Mouse (Mus musculus): ENCODE measurements around the gene Clhc1.
A peak's percentile ranks its signal among the peaks of the same experiment; 100 is the strongest.

The Clhc1 gene

DNA sequence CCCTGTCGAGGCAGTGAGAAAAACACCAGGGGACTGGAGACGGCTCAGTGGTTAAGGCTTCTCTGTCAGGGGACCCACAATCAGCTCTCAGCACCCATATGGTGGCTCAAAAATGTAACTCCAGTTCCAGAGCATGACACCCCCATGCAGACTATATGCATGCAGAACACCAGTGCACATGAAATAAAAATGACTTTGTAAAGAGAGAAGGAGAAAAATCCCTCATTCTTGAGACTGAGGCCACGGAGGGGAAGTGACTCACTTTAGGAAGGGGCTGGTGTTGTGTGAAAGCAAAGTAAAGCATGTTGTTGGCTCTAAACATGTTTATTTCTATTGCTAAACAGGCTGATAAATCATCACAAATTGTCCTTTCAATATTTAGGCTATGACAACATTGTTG lies 13.2 kb downstream of the Clhc1 start:
- DNase-seq (ENCODE audit: low read depth, low spot score): no peak

DNA sequence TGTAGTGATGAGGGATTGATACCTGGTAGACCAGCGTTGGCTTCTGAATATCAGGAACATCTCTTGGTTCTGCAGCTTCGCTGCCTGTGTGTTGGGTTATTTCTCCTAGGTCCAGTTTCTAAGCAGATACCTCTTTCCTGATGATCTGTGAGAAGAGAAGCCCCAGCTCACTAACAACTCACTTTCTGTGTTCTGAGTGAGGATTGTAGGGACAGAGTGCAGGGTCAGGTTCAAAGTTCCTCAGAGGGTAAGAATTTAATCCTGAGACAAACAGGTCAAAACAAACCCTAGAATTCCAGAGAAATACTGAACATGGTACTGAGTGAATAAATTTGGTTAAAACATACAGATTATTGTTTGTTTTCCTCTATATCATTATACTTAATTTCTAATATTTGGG lies 15.7 kb downstream of the Clhc1 start:
- DNase-seq (ENCODE audit: low read depth, low spot score): no peak

DNA sequence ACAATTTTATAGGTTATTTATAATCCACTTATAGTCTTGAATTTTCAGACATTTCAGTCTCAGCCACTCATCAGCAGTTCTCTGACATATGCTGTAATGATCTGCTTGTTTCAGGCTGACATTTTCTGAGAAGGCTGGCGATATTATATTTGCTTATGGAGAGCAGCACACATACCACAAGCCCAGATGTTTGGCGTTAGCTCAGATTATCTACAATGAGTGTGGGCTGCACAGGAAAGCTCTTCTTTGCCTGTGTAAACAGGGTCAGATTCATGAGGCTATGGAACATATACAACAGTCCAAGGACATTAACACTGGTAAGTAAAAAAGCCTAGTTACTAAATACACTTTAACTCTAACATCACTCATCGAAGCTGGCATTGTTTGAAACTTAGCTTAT lies 23.8 kb downstream of the Clhc1 start:
- DNase-seq (ENCODE audit: low read depth, low spot score): no peak

- DNase-seq (ENCODE audit: low read depth, low spot score): no peak
Observed at GRCm38 (mm10) chr11:29572656-29573055, 24.9 kb downstream of the Clhc1 start.

- no peak for DNase-seq (ENCODE audit: low read depth, low spot score)
Observed at GRCm38 (mm10) chr11:29579610-29580009, 31.9 kb downstream of the Clhc1 start.

DNA sequence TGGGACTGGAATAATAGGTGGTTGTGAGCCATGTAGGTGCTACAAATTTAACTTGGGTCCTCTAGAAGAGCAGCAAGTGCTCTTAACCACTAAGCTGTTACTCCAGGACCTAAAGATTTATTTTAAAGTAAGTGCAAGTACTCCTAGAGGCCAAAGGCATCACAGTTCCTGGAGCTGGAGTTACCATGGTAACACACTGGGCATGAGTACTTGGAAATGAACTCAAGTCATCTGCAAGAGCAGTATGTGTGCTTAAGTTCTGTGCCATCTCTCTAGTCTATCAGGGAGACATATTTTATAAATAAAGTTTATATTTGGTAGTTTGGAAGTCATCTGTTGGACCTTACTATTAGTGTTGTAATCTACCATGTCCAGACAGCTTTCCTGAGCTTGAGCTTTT lies 47.5 kb downstream of the Clhc1 start:
- DNase-seq (ENCODE audit: low read depth, low spot score): peak; percentile 34

GRCm38 (mm10) chr11:29597159-29597558 lies 49.4 kb downstream of the Clhc1 start:
- DNase-seq (ENCODE audit: low read depth, low spot score): no peak

DNA sequence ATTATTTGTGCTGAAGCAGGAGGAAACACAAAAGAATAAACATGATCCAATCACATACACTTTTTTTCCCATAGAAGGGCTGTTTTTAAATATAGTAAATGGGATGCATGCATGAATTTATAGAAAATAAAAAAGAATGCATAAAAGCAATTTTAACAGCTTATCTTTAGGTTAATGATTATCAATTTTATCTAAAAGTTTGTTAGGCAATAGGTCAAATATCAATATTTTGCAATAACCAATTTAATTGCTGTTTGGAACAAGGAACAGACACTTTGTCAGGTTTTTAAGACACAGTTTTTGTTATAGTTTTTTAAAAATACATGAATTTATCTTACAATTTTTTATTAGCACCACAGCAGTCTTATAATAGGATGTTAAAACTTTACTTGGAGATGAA lies 51.2 kb downstream of the Clhc1 start:
- DNase-seq (ENCODE audit: low read depth, low spot score): no peak

- no peak for DNase-seq (ENCODE audit: low read depth, low spot score)
Observed at GRCm38 (mm10) chr11:29603581-29603980, 55.8 kb downstream of the Clhc1 start.

GRCm38 (mm10) chr11:29607465-29607990 lies 59.8 kb downstream of the Clhc1 start:
- no peak for DNase-seq (ENCODE audit: low read depth, low spot score)

DNA sequence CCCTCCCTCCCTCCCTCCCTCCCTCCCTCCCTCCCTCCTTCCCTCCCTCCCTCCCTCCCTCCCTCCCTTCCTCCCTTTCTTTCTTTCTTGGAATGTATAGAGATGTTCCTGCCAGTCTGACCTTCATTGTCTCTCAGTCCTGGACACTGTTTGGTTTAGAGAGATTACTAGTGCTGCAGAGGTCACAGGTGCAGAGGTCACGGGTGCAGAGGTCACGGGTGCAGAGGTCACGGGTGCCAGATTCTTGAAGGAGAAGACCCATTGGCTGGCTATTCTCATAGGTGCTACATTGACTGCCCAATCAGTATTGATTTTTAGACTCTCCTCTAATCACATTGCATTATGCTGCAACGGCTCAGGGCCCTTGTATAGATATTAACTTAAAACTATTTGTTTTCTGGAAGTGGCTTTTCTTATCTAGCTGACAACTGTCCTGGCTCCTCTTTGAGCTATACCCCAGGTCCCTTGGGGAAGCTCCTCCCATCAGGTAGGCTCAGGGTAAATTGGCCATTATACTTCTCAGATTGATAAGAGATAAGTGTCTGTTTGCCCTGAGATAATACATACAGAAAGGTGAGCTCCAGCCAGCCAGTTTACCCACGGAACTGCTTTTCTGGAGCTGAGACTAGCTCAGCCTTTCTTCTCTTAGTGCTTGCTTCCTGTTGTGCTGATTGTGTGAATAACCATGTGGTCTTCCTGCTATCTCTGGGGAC lies 62.2 kb downstream of the Clhc1 start:
- DNase-seq (ENCODE audit: low read depth, low spot score): no peak

- DNase-seq (ENCODE audit: low read depth, low spot score): no peak
Observed at GRCm38 (mm10) chr11:29612007-29612406, 64.3 kb downstream of the Clhc1 start.

DNA sequence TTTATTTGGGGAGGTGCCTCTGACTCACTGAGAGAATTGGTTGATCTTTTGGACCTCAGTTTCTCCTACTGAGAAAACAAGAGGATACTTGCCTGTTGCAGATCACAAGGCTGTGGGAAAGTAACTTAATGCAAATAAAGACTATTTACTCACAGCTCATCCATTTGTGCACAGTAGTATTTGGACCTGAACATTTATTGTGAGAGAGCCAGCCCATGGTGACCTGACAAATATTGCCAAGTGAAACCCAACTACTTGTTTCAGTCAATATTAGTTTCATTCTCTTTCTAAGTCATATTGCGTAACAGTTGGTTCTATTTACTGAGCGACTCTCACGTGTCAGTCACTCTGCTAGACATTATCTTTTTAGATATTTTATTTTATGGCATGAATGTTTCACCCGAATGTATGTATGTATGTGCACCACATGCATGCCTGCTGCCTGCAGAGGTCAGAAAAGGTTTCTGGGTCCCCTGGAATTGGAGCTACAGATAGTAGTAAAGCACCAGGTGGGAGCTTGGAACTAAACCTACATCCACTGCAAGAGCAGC lies 65.5 kb downstream of the Clhc1 start:
- no peak for DNase-seq (ENCODE audit: low read depth, low spot score)

- DNase-seq (ENCODE audit: low read depth, low spot score): no peak
Observed at GRCm38 (mm10) chr11:29614217-29614924, 66.6 kb downstream of the Clhc1 start.

- DNase-seq (ENCODE audit: low read depth, low spot score): no peak
Observed at GRCm38 (mm10) chr11:29622030-29622790, 74.5 kb downstream of the Clhc1 start.

- no peak for DNase-seq (ENCODE audit: low read depth, low spot score)
Observed at GRCm38 (mm10) chr11:29623327-29623726, 75.6 kb downstream of the Clhc1 start.

GRCm38 (mm10) chr11:29626541-29626940 lies 78.8 kb downstream of the Clhc1 start:
- no peak for DNase-seq (ENCODE audit: low read depth, low spot score)

GRCm38 (mm10) chr11:29627706-29628105 lies 80.0 kb downstream of the Clhc1 start:
- no peak for DNase-seq (ENCODE audit: low read depth, low spot score)

Data from brain, embryonic 18.5 days (tissue).